Mouse (Mus musculus) CH12.LX (cell line): ENCODE measurements around the gene Rnf13.

ENCODE experiments used
- BHLHE40 ChIP-seq: IDR thresholded peaks from 2 replicates; pipeline ENCODE4 v1.6.1; 2011; ENCODE audit warnings: mild to moderate bottlenecking, low read depth, low read length, improper control_type of control experiment
- CTCF ChIP-seq, 2 experiments: IDR thresholded peaks in 1 of 2; conservative IDR thresholded peaks in 1 of 2; 2 replicates each; pipeline ENCODE4 v1.5.1; 2011 to 2012; ENCODE audit warnings: low read depth in 2 of 2, low read length in 2 of 2, improper control_type of control experiment in 1 of 2, inconsistent platforms in 1 of 2, mild to moderate bottlenecking in 1 of 2, moderate library complexity in 1 of 2
- E2F4 ChIP-seq: IDR thresholded peaks from 2 replicates; pipeline ENCODE4 v1.6.1; 2011; ENCODE audit warnings: low read depth, low read length, improper control_type of control experiment; ENCODE audit not compliant: insufficient replicate concordance
- SIN3A ChIP-seq: IDR thresholded peaks from 2 replicates; pipeline ENCODE4 v1.6.1; 2012; ENCODE audit warnings: low read length, improper control_type of control experiment, inconsistent platforms
- ZKSCAN1 ChIP-seq: IDR thresholded peaks from 2 replicates; pipeline ENCODE4 v1.6.1; 2012; ENCODE audit warnings: low read depth, inconsistent platforms, low read length, improper control_type of control experiment, borderline replicate concordance

DNA sequence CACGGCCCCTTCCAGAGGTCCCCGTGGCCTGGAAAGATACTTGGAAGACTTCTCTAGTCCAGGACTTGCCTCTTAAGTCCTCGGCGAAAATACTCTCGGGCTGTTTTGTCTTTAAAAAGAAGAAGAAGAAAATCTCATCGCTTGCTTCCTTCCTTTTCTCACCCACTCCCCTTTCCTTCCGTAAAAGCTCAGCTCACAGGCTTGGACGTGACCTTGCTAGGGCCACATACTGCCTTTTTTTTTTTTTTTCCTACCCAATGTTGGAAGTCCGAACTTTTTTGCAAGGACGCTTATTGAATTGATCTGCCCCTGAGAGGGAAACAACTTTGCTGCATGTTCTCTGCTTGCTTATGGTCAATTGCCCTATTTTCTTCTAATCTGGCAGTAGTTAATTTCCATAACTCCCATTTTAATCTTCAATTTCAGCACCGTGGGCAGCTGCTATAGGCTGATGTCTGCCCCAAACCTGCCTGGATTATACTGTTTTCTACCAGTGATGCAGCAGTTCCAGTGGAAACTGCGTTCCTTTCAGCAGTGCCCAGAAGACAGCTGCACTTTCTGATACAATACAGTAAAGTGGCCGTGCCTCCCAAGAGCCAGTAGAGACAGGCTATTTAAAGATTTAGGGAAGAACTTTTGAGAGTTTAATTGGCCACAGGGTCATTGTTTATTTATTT is 695 bp downstream of the Rnf13 start:
- TF ChIP-seq SIN3A (no peak; the same call in 1 of the 2 replicates), ZKSCAN1 (no peak), E2F4 (no peak), BHLHE40 (no peak), CTCF (conservative IDR thresholded peaks at IDR 0.05 in 1 of 2, IDR thresholded peaks at IDR 0.05 in 1 of 2; ENCODE audit: low read depth in 2 of 2, low read length in 2 of 2) (no peak)
